Mouse (Mus musculus) hindbrain, embryonic 16.5 days (tissue): ENCODE data around the gene Spp2. TPM values are rescaled to one million over a fixed set of nuclear protein-coding genes. Genes with fewer than 3 reads are reported as not detected.

Experiments
- ATAC-seq: fragments of 200-750 bp; cut with Nextera tagmentation; 2 replicates; pipeline ENCODE4 v1.8.0; 2017; ENCODE audit warnings: moderate TSS enrichment, moderate library complexity
- H3K27ac ChIP-seq: fragments of 300-500 bp; sonication (generic); 2 replicates; pipeline ENCODE4 v1.5.1; 2014; ENCODE audit warnings: low read depth, mild to moderate bottlenecking, control low read depth, low read length, moderate library complexity
- H3K27me3 ChIP-seq: fragments of 300-500 bp; sonication (generic); replicated peaks from 2 replicates; pipeline ENCODE4 v1.6.1; 2014; ENCODE audit warnings: low read length; ENCODE audit not compliant: control insufficient read depth, insufficient read depth
- H3K36me3 ChIP-seq: fragments of 300-500 bp; sonication (generic); 2 replicates; pipeline ENCODE4 v1.6.1; 2014; ENCODE audit warnings: mild to moderate bottlenecking, low read length, moderate library complexity, mixed read lengths; ENCODE audit not compliant: control insufficient read depth, insufficient read depth
- H3K4me1 ChIP-seq: fragments of 300-500 bp; sonication (generic); 2 replicates; pipeline ENCODE4 v1.6.1; 2014; ENCODE audit warnings: low read depth, low read length; ENCODE audit not compliant: control insufficient read depth, insufficient read depth
- H3K4me2 ChIP-seq: fragments of 300-500 bp; sonication (generic); 2 replicates; pipeline ENCODE4 v1.6.1; 2014; ENCODE audit warnings: mild to moderate bottlenecking, low read length, control low read depth, moderate library complexity
- H3K4me3 ChIP-seq: fragments of 300-500 bp; sonication (generic); 2 replicates; pipeline ENCODE4 v1.5.1; 2014; ENCODE audit warnings: mild to moderate bottlenecking, low read length, control low read depth, moderate library complexity
- H3K9ac ChIP-seq: fragments of 300-500 bp; sonication (generic); 2 replicates; pipeline ENCODE4 v1.6.1; 2014; ENCODE audit warnings: low read depth, mild to moderate bottlenecking, control low read depth, low read length, moderate library complexity
- H3K9me3 ChIP-seq: fragments of 300-500 bp; sonication (generic); 2 replicates; pipeline ENCODE4 v1.6.1; 2014; ENCODE audit warnings: mild to moderate bottlenecking, low read length, moderate library complexity; ENCODE audit not compliant: control insufficient read depth
- WGBS: fragments of 180-500 bp; shearing (Covaris S2); extraction: QIAGEN DNeasy Blood & Tissue Kit; methylation state at CpG from one replicate; pipeline ENCODE4 v1.1.7; 2014; 5-methylcytosine and 5-hydroxymethylcytosine counted together
- polyA plus RNA-seq: library from polyadenylated mRNA; unstranded; fragments of >200 nt; fragmentation: Nextera tagmentation; extraction: Ambion mirVana; gene quantifications from 2 replicates; pipeline ENCODE4 v1.2.1, GENCODE M21; 2015

The Spp2 gene
- polyA plus RNA-seq, 1 experiment from 2014 or later = 0.28 TPM

DNA sequence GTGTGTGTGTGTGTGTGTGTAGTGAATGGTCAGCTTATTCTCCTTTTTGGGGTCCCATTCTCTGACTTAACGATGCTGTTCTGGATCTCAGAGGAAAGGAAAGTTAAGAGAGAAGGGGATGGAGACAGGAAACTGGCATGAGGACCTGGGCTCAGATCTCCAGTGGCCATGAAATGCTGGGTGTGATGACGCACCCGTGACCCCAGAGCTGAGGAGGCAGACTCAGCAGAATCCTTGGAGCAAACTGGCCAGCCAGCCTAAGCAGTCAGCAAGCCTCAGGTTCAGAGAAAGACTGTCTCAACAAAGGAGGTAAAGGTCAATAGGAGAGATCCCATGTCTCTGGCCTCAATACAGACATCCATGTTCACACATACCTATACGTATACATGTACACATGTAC, 63.0 kb downstream of the Spp2 start:
- no peak overlapping the region for H3K4me2 ChIP-seq
- no peak overlapping the region for H3K9ac ChIP-seq
- no peaks in the 10 kb centered on the region for H3K36me3 ChIP-seq
- ATAC-seq = no peak
- H3K9me3 ChIP-seq = no peaks in the 10 kb centered on the region
- H3K4me1 ChIP-seq = peaks cover 2% of the 10 kb centered on the region; the same call in 1 of the 2 replicates
- no peak overlapping the region for H3K27ac ChIP-seq
- no peaks in the 10 kb centered on the region for H3K27me3 ChIP-seq
- 94% methylated on average over 4 of the region's 4 CpGs for WGBS
- no peak overlapping the region for H3K4me3 ChIP-seq

DNA sequence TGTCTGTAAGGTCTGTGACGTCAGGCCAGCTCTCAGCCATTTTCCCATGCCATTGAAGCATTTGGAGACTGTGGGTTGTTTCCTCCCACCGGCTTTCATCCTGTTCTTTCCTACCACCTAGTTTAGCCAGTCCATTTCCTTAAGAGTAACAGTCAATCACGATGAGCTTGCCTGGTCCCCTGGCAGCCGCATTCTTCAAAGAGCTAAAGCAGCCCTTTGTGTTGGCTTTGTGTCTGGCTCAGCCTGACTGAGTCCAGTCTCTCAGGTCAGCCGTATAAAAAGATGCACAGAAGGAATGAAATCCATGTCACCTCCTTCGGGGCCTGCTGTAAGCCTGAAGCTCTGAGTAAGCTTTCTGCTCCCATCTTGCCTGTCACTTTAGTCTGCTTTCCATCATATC, 65.5 kb downstream of the Spp2 start:
- H3K27me3 ChIP-seq = no peaks in the 10 kb centered on the region
- no peak overlapping the region for H3K27ac ChIP-seq
- H3K4me2 ChIP-seq = no peak overlapping the region
- no peak overlapping the region for H3K9ac ChIP-seq
- 15% methylated on average over 6 of the region's 6 CpGs for WGBS
- ATAC-seq = no peak
- no peak overlapping the region for H3K4me3 ChIP-seq
- peaks cover 2% of the 10 kb centered on the region; the same call in 1 of the 2 replicates for H3K4me1 ChIP-seq
- no peaks in the 10 kb centered on the region for H3K36me3 ChIP-seq
- H3K9me3 ChIP-seq = no peaks in the 10 kb centered on the region

DNA sequence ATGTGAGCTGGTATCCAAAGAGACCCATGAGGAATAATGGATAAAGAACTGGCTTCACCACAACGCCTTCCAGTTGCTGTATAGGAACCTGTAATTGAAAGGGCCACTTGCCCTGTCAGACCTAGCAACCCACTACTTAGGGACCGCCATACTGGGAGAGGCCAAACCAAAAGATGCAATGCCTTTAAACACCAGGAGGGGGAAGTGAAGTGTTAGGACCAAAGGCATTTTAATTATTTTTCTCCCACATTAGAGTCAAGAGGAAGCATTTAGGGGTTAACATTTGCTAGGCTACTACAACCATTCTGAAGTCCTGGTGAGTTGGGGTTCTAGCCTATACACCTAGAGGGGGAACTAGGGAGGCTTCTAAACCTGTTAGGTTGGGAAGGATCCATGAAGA, 67.1 kb downstream of the Spp2 start:
- H3K9me3 ChIP-seq = no peaks in the 10 kb centered on the region
- no peak overlapping the region for H3K27ac ChIP-seq
- peaks cover 7% of the 10 kb centered on the region for H3K4me1 ChIP-seq
- 67% methylated on average over 2 of the region's 2 CpGs for WGBS
- no peaks in the 10 kb centered on the region for H3K36me3 ChIP-seq
- no peak overlapping the region for H3K9ac ChIP-seq
- no peak overlapping the region for H3K4me3 ChIP-seq
- ATAC-seq = no peak
- H3K4me2 ChIP-seq = no peak overlapping the region
- H3K27me3 ChIP-seq = no peaks in the 10 kb centered on the region

DNA sequence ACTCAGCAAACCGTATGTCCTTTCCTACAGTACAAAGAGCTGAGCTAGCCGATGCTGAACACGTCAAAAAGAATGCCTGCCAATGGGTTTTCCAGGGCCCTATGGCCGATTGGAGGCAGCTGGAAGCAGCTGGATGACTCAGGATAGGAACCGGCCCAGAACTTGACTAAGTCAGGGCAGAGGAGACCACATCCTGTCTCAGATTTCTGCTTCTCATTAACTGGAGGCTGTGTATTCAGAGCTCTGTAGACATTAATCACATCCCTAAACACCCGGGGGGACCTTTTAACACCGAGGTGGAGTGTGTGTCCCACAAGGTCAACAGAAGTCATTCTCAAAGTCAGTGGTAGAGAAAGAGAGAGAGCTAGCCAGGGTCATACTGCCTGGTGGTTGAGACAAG, 67.8 kb downstream of the Spp2 start:
- WGBS = 58% methylated on average over 7 of the region's 7 CpGs
- H3K9me3 ChIP-seq = no peaks in the 10 kb centered on the region
- no peak overlapping the region for H3K9ac ChIP-seq
- no peak overlapping the region for H3K27ac ChIP-seq
- no peaks in the 10 kb centered on the region for H3K36me3 ChIP-seq
- H3K4me1 ChIP-seq = peaks cover 7% of the 10 kb centered on the region
- no peaks in the 10 kb centered on the region for H3K27me3 ChIP-seq
- no peak for ATAC-seq
- H3K4me2 ChIP-seq = no peak overlapping the region
- no peak overlapping the region for H3K4me3 ChIP-seq

DNA sequence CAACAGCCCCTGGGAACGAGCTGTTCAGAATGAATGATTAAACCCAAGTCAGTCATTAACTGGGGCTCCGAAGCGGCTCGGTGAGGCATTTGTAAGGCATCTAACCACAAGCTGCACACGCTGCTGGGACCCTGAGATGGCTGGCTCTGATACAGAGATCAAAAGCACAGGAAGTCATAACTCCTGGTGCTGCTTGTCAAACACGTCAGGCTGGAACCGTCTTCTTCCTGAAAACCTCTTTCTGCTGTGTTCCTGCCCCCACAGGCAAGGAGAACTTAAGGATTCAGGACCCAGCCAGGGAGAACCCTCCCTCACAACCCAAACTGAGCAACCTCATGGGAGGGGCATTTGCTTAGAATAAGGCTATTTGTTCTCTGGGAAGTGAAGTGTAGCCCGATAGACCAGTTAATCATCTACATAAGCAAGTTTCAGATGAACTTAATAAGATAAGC, 68.8 kb downstream of the Spp2 start:
- WGBS = 22% methylated on average over 8 of the region's 8 CpGs
- Histone ChIP-seq H3K4me3 (no peak overlapping the region), H3K27ac (no peak overlapping the region)

More for the DNA sequence above, 68.8 kb downstream of the Spp2 start:
- Histone ChIP-seq H3K4me2 (no peak overlapping the region), H3K27me3 (no peaks in the 10 kb centered on the region), H3K9me3 (no peaks in the 10 kb centered on the region), H3K9ac (no peak overlapping the region), H3K4me1 (peaks cover 7% of the 10 kb centered on the region), H3K36me3 (no peaks in the 10 kb centered on the region)
- no peak for ATAC-seq

Other genes starting within 250 kb of the Spp2 start
- gene Ugt1a5, start 240.9 kb upstream of the Spp2 start, polyA plus RNA-seq = not detected in 2 replicates
- gene Ugt1a2, start 206.4 kb upstream of the Spp2 start, polyA plus RNA-seq = 0.07 TPM in 1 of 2 replicates, not detected in the other
- 11.6 and 12.1 TPM in 2 replicates for gene Dnajb3, start 201.2 kb upstream of the Spp2 start, polyA plus RNA-seq
- gene Ugt1a1, start 195.0 kb upstream of the Spp2 start, polyA plus RNA-seq = not detected in 2 replicates
- gene Mroh2a, start 180.0 kb upstream of the Spp2 start, polyA plus RNA-seq = 0.45 and 0.54 TPM in 2 replicates
- 66.4 and 80.3 TPM in 2 replicates for gene Hjurp, start 129.3 kb upstream of the Spp2 start, polyA plus RNA-seq
- gene Trpm8, start 129.3 kb upstream of the Spp2 start, polyA plus RNA-seq = 0.10 and 0.14 TPM in 2 replicates
- not detected in 2 replicates for gene Glrp1, start 103.1 kb downstream of the Spp2 start, polyA plus RNA-seq